Mouse (Mus musculus): ENCODE results near the gene Rasl12.

Gene Rasl12

DNA sequence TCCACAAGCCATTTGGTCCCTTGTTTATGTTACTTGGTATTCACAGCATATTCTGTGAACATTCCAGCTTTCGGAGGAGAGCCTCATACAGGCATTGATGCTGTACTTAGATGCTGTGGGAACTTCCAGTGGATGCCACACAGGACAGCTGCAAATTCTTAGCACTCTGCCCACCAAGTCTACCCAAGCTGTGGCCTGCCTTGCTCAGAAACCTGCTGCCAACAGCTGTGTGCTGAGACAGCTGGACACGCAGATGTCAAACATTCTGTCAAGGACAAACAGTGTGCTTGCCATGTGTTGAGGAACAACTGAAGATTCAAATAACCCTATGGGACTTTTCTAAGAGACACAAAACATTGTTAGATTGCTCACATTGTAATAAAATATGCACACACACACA is 60.7 kb downstream of the Rasl12 start:
- DNase-seq, result no peak

DNA sequence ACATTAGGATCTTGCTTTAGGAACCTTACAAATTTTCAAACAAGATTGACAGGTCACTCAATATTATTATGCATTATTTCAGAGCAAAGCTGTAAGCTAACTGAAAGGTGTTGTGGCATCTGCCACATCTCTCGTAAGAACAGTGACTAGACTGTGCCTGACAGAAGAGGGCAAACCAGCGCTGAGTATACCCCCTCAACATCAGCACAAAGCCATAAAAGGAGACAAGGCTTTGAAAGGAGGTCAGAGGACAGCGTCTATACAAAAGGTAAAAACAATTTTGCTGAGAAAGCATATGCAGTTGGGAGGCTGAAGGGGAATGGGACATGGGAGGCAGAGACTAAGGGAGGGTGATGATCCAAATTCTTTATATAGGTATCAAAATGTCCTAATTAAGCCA is 61.9 kb downstream of the Rasl12 start:
- DNase-seq, result no peak

DNA sequence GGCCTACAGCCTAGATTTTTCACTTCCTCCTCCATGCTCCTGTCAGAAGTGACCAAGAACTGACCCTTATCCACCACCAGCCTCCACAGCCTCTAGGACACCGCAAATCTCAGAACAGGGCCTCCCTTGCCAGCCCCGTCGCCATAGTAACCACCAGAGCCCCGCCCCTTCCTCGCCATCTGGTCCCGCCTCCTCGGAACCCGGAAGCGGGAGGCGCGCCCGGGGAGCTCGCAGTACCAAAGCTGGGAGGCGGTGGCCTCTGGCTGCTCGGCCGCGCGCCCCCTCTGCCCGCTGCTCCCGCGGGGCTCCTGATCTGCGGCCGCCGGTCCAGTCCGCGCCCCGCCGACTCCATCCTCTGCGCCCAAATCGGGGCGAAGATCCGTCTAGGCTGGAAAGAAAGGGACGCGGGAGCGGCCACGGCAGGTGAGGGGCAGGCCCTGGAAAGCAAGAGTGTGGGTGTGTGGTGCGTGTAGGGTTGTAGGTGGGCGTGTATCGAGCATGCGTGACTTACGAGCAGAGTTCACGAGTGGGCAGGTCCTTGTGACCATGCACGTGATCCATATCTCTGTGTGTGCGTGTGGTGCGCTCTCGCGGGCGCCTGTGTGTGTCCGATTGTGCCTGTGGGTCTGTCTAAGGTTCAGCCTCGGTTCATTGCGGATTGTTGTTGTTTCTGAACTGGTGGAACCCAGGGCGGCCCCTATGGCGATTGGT is 62.6 kb downstream of the Rasl12 start, which contains the start of gene Spg21:
TSS of gene Spg21 (plus strand) at position 216 of the 711 bp plus-strand sequence.
- DNase-seq, result peak; percentile 90 to 91

- DNase-seq, result no peak
These were observed 64.2 kb downstream of the Rasl12 start for GRCm38 (mm10) chr9:65462544-65462943.

GRCm38 (mm10) chr9:65464161-65464560 is 65.9 kb downstream of the Rasl12 start:
- DNase-seq, result no peak

Data from thymus, adult 18-20 months (tissue).